Mouse (Mus musculus): ENCODE measurements around the gene Gm5475.

The Gm5475 gene

GRCm38 (mm10) chr15:100414011-100414410 is 7.9 kb upstream of the Gm5475 start:
- DNase-seq, result peak; percentile 65 to 80

- no peak for DNase-seq
Measured at GRCm38 (mm10) chr15:100414942-100415341, 7.0 kb upstream of the Gm5475 start.

- no peak for DNase-seq
Measured at GRCm38 (mm10) chr15:100415684-100416083, 6.3 kb upstream of the Gm5475 start.

- DNase-seq, result no peak
Measured at GRCm38 (mm10) chr15:100417854-100418450, 4.0 kb upstream of the Gm5475 start.

- DNase-seq, result no peak
Measured at GRCm38 (mm10) chr15:100419311-100419710, 2.6 kb upstream of the Gm5475 start.

- no peak for DNase-seq
Measured at GRCm38 (mm10) chr15:100419901-100420745, 1.8 kb upstream of the Gm5475 start.

- no peak for DNase-seq
Measured at GRCm38 (mm10) chr15:100421059-100421757, 739 bp upstream of the Gm5475 start.

GRCm38 (mm10) chr15:100422476-100422875 is 529 bp downstream of the Gm5475 start:
- no peak for DNase-seq

GRCm38 (mm10) chr15:100422899-100423860 is 1.2 kb downstream of the Gm5475 start:
- DNase-seq, result peak; percentile 93 to 96

GRCm38 (mm10) chr15:100423916-100424315 is 2.0 kb downstream of the Gm5475 start:
- DNase-seq, result no peak

GRCm38 (mm10) chr15:100424396-100425122 is 2.6 kb downstream of the Gm5475 start, which contains the start of gene Slc11a2:
Slc11a2 (minus strand) TSS chr15:100425072.
- DNase-seq, result no peak

- no peak for DNase-seq
Measured at GRCm38 (mm10) chr15:100428296-100428905, 6.5 kb downstream of the Gm5475 start.

- no peak for DNase-seq
Measured at GRCm38 (mm10) chr15:100429959-100430565, 8.1 kb downstream of the Gm5475 start.

GRCm38 (mm10) chr15:100433234-100433633 is 11.3 kb downstream of the Gm5475 start:
- no peak for DNase-seq

GRCm38 (mm10) chr15:100436112-100436511 is 14.2 kb downstream of the Gm5475 start:
- no peak for DNase-seq

- DNase-seq, result no peak
Measured at GRCm38 (mm10) chr15:100436518-100436917, 14.6 kb downstream of the Gm5475 start.

- DNase-seq, result peak; percentile 82 to 91
Measured at GRCm38 (mm10) chr15:100443126-100443922, 21.4 kb downstream of the Gm5475 start.

GRCm38 (mm10) chr15:100446887-100447286 is 24.9 kb downstream of the Gm5475 start:
- DNase-seq, result no peak

- DNase-seq, result no peak
Measured at GRCm38 (mm10) chr15:100448572-100448971, 26.6 kb downstream of the Gm5475 start.

- no peak for DNase-seq
Measured at GRCm38 (mm10) chr15:100449495-100449894, 27.5 kb downstream of the Gm5475 start.
